Mouse (Mus musculus) urinary bladder, adult 18-20 months (tissue): ENCODE data around the gene Garnl3.
A peak's percentile ranks its signal among the peaks of the same experiment; 100 is the strongest.
"Not testable (repeated sequence)": the region's sequence is repeated elsewhere in the genome, so short reads cannot be mapped to it uniquely, and the experiment has no call there.

Experiments
- DNase-seq, 2 experiments: peaks; one replicate each; pipeline ENCODE4 v3.0.0; 2022; ENCODE audit warnings: low spot score in 2 of 2, mixed read lengths in 2 of 2

Garnl3 gene

DNA sequence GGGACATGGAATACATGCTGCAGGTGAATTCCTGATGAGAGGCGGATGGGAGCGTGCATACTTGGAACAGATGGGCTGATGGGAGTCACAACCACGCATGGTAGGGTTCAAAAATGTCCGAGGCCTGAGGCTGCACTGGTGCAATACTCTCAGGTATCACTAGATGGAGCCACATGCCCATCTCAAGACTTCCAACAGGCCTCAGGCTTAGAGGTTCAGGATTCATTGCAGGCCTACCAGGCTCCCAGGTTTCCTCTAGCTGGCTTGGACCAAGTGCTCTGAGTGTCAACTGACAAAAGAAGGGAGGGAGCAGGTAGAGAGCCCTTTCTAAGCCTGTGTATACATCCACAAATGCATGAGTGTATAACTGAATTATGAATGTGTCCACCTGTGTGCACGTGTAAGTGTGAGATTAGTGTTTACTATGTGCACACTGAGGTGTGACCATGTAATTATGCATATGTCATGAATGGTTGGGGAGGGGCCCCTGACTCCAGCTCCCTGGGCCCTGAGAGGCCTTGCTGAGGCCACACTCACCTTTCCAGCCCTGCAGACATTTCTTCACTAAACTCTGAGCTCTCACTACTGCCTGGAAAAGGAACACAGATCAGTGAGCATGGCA lies 23.4 kb upstream of the Garnl3 start:
- DNase-seq = peak; percentile 53 to 60

GRCm38 (mm10) chr2:33146994-33147393 lies 15.5 kb upstream of the Garnl3 start:
- no peak for DNase-seq

- no peak for DNase-seq
These were observed 11.8 kb upstream of the Garnl3 start for GRCm38 (mm10) chr2:33143292-33143691.

DNA sequence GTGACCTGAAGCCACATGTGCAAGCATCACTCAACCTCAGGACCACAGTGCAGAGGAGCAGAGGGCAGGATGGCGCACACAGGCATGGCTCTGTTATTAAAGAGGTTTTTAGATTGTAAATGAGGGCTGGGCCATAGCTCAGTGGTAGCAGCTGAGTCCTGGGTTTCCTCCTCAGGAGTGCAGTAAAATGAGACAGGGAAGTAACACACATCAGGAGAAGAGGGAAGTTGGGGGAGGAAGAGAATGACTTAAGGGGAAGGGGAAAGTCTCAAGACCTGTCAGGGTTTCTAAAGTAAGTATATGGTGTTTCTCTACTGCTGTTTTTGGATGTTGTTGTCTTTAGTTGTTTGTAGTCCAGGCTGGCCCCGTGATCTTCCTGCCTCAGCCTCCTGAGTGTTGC lies 7.0 kb upstream of the Garnl3 start:
- no peak for DNase-seq

DNA sequence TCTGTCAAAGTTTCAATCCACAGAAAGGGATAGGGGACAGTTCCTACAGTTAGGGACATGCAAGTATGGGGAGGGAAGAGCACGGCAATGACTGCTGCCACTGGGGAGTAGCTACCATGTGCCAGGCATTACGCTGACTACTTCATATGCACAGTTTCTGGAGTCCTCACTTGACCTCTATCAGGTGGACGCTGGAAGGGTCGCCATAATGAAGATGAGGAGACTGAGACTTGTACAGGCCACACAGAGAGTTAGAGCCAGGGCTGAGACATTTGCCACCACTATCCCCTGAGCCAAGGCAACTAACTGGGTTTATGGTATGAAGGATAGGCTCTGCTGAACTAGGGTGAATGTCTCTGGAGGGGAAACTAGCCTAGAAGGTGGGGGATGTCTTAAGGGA lies 6.3 kb upstream of the Garnl3 start:
- DNase-seq = no peak

DNA sequence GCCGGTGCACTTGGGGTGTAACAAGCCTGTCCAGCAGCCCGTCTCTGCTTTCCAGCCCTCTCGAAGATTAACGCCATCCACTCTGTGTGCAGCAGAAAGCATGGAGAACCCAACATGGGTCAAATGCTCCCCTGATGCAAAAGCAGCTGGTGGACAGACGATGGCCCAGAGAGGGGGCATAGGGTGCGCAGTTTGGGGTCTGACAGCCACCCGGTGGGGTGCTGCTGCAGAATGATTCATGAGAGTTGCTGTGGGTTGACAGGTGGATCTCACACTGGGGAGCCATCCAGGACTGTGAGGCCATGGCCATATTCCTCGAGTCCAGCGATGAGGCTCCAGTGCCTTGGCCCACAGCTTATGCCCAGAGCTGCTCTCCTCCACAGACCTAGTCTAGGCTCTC lies 5.8 kb upstream of the Garnl3 start:
- DNase-seq = no peak

GRCm38 (mm10) chr2:33136366-33136765 lies 4.9 kb upstream of the Garnl3 start:
- no peak for DNase-seq

DNA sequence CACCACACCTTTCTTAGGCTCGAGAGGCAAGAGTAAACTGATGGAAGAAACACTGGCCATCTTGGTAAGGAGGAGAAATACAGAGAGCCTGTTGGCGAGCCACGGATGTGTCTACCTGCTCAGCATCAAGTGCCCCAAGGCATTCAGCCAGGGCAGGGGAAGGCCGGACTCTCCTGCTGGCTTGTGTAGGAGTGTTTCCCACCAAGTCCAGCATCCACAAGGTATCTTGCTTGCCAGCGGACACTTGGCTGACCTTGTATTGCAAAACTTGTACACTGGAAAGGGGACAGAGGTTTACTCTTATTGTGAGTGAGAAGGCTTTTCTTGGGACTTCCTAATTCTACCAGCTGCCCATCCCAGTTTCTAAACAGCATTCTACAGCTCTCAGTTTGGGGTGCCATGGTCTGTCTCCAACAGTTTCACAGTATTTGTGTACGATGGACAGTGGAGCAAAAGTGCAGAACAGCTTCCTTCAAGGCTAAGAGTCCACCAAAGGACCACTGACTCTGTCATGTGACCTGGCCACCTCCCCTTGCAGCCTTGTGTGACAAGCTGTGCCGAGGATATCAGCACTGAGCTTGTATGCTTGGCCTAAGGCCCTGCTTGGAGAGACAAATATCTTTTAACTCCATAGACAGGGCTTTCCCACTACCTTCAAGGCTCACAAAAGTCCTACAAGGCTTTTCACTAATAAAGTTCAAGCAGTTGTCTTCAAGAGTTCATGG lies 3.5 kb upstream of the Garnl3 start:
- DNase-seq = no peak

GRCm38 (mm10) chr2:33132306-33132705 lies 852 bp upstream of the Garnl3 start:
- no peak for DNase-seq

GRCm38 (mm10) chr2:33130526-33131483 lies 649 bp downstream of the Garnl3 start:
- peak; percentile 96 to 97 for DNase-seq

- no peak for DNase-seq
These were observed 1.3 kb downstream of the Garnl3 start for GRCm38 (mm10) chr2:33130141-33130525.

DNA sequence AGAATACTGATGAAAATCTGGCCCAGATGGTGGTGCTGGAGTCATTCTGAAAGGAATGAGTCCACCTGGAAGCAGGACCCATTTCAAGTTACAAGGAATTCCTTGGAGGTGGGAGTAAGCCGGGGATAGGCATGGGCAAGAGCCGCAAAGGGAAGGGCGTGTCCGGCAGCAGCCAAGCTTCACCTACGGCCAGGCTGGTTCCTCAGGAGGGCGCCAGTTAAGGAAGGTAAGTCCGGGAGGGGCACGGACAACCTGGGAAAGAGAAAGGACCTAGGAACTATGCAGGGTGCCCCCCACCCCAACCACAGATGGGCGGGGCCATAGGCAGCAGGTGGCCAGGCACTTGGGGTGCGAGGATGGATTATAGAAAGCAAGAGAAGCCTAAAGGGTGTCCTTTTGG lies 1.8 kb downstream of the Garnl3 start:
- DNase-seq = peak in 1 of 2 experiments; percentile 13

DNA sequence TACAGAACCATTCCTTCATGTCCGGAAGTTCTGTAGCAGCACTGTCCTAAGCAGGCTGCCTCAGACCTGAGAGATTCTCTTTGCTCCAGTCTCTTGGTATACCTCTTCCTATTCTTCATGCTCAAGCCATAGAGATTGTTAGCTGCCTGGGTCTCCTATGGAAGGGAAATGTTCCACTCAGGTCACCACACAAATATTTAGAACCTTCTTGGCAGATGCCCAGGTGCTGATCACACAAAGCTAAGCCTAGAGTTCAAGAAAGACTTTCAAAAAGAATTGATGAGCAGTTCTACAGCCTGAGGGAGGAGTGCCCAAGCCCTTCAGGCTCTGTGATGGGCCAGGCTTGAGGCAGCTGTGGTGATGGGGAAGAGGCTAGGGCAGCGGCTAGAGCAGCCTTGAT lies 2.4 kb downstream of the Garnl3 start:
- no peak for DNase-seq

DNA sequence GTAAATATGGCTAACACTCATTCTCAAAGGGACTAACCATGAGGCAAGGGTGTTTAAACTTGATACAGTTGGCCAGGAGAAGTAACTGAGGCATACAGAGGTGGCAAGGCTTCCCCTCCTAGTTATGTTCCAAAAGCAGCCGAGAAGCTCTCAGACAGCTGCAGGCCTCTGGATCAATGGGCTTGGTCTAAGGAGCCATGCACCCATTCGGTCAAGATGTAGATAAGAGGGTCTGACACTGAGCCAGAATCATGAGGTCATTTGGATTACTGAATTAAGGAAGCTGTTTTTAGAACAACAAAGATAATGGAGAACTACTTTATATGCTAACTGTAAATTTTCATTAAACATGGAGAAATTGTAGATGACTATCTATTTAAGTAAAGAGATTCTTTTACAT lies 4.2 kb downstream of the Garnl3 start:
- no peak for DNase-seq

DNA sequence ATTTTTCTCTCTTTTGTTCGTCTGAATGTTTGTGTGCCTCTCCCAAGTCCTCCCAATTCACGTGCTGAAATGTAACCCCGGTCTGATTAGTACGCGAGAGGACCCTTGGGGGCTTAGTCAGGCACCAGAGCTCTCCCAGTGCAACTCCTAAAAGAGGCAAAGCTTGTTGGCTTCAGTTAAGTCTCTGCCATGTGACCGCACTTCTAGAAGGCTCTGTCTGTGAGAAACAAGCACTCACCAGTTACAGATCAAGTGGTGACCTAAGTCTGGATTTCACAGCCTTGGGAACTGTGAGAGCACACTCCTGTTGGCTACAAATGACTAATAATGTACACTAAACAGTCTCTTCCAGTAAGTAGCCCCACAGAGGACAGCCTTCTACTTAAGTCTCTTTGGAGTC lies 8.6 kb downstream of the Garnl3 start:
- no peak for DNase-seq

- no peak for DNase-seq
These were observed 30.9 kb downstream of the Garnl3 start for GRCm38 (mm10) chr2:33100536-33100935.

GRCm38 (mm10) chr2:33097326-33097725 lies 34.1 kb downstream of the Garnl3 start:
- DNase-seq = not testable (repeated sequence)

GRCm38 (mm10) chr2:33095221-33095671 lies 36.2 kb downstream of the Garnl3 start:
- no peak for DNase-seq

DNA sequence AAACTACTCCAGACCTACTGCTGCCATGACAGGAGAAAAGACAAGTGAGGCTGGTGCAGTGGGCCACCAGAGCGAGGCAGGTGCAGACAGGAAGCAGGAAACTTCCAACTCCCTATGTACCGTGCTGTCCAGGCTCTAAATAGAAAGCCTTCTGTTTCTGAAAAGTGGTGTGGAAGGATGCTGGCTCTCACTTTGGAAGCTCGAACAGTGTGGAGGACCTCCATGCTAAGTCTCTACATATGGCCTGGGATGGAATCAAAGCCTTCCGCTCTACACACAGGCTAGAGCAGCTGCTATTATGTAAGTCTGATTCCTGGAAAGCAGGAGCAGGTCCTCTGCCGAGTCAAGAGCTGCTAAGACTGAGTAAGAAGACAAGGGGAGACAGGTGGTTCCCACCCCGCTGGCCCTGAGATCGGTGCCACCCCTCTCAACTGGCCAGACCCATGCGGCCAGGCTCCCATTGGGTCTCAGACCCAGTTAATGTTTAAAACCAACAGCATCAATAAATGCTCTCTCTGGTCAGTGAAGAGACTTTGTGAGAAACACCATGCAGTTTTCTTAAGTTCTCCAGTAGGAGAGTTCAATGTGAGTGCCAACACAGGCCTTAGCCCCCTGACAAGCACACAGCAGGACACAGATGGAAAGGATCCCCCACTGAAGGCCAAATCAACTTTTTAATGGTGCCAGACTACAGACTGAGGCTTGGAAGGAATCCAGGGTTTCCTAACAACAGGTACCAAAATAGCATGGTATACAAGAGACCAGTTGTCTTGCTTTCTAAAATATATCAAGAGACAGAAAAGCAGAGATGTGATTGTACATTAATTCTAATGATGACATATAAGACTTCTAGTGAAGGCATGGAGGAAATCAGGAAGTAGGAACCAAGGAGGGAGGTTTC lies 40.6 kb downstream of the Garnl3 start:
- DNase-seq = no peak

DNA sequence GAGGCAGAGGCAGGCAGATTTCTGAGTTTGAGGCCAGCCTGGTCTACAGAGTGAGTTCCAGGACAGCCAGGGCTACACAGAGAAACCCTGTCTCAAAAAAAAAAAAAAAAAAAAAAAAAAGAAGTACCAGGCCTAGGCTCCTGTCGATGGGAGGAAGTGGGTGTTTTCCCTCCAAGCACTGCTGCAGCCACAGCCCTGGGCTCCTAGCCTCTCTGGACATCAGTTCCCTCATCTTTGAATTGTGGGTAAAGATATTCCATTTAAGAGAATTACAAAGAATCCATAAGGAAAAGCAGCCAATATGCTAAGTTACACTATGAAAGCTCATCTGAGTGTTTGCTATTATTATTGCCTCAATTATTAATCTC lies 41.4 kb downstream of the Garnl3 start:
- DNase-seq = not testable (repeated sequence)

DNA sequence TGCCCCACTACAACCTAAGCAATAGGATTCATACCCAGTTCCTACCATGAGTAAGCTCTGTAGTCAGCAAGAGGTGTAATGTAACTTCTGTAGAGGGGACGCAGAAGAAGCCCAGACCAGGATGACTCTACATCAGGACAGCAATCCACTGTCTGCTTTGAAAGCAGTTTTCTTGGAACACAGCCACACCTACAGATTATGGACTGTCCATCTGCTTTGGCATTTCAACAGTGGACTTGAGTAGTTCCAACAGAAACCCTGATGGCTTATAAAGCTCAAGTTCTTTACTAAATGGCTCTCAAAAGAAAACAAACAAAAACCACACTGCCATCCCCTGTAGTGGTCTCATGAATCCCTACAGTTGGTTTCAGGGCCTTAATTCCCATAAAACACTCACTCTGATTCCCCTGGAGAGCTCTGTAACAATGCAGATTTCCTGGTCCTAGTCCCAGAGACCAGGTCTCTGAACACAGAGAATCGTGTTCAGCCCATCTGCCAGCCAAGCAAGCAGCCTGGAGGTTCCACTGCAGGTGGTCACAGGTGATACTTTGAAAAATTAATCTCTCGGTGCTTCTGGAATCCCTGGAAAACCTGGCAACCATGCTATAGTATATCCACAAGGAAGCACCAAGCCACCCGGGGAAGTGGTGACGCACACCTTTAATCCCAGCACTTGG lies 42.0 kb downstream of the Garnl3 start:
- DNase-seq = no peak
